15 mouse cellular contexts compared by ENCODE assay signal in the genomic region with DNA sequence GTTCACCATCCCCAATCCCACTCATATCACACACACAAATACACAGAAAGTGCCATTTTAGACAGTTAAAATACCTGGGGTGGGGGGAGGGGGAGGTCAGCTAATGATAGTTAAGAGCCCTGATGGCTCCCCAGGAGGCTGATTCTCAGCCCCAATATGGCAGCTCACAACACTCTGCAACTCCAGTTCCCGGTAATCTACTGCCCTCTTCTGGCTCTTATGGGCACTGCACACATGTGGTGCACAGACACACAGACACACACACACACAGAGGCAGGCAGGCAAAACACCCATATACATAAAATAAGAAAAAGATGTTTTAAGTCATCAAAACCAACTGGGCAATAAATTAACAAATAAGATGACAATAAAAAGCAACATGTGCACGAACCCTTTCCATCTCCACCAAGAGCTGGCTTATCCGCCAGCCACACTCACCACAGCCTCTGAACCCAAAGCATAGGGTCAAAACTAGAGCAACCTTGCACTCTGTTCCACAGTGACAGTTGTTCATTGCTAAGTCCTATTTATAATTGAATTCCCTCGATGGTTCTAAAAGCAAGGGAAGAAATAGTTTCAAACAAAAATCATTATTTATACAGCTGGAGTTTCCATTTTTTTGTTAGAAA. TPM values are rescaled to one million over a fixed set of nuclear protein-coding genes. Genes with fewer than 3 reads are reported as not detected.
DNase-seq lines count a peak whose midpoint lies in the region; ATAC-seq and TF ChIP-seq lines count a peak whose summit lies in the region.
"Had no signal": no experiment of that assay in that cellular context is flagged by ENCODE, and none has a peak within 500 bp of the region (broad histone marks: within the 10 kb centered on the region; RNA-seq: fewer than 3 reads in every experiment).

No protein-coding gene starts in this region.

- no peak overlapping the region for H3K9ac ChIP-seq in liver, adult 2 months (ENCODE audit: low read depth, low read length)
- H3K9ac ChIP-seq in liver, embryonic 11.5 days (ENCODE audit: low read depth, low read length), result no peak overlapping the region
- H3K9ac ChIP-seq: hindbrain, embryonic 14.5 days; liver, embryonic 13.5 days; midbrain, embryonic 12.5 days had no signal

- no peak for ATAC-seq in liver, embryonic 11.5 days (replicated peaks; ENCODE audit: low FRiP score)

- H3K27me3 ChIP-seq in heart, embryonic 10.5 days (ENCODE audit: insufficient read depth, poor library complexity, severe bottlenecking), result no peaks in the 10 kb centered on the region
- no peaks in the 10 kb centered on the region for H3K27me3 ChIP-seq in liver, adult 2 months (ENCODE audit: control insufficient read depth, insufficient read depth, low read length)
- H3K27me3 ChIP-seq in liver, embryonic 11.5 days (replicated peaks; ENCODE audit: control insufficient read depth, insufficient read depth, low read length), result no peaks in the 10 kb centered on the region
- H3K27me3 ChIP-seq: liver, embryonic 13.5 days; midbrain, embryonic 12.5 days had no signal

- peaks cover 46% of the 10 kb centered on the region for H3K79me2 ChIP-seq in liver, adult 2 months (ENCODE audit: control insufficient read depth, insufficient read depth, low read length)

- H3K27ac ChIP-seq in heart, embryonic 10.5 days, result no peak overlapping the region
- no peak overlapping the region for H3K27ac ChIP-seq in liver, adult 2 months (replicated peaks; ENCODE audit: insufficient read depth, low read depth, low read length)
- H3K27ac ChIP-seq in liver, embryonic 11.5 days (ENCODE audit: low read depth, low read length), result no peak overlapping the region
- H3K27ac ChIP-seq: hindbrain, embryonic 14.5 days; liver, embryonic 13.5 days; midbrain, embryonic 12.5 days had no signal

- no peak overlapping the region for H3K4me2 ChIP-seq in liver, embryonic 11.5 days
- H3K4me2 ChIP-seq: hindbrain, embryonic 14.5 days; liver, embryonic 13.5 days; midbrain, embryonic 12.5 days had no signal

- DNase-seq in heart, adult 9 months (ENCODE audit: low spot score in 2 of 2), result peak; percentile 24 to 34
- DNase-seq in heart, embryonic 10.5 days (ENCODE audit: low spot score), result no peak
- no peak for DNase-seq in liver, adult 2 months (ENCODE audit: extremely low read depth, low read depth, low spot score)
- no peak for DNase-seq in liver, embryonic 11.5 days (ENCODE audit: low spot score)
- peak; percentile 54 for DNase-seq in ES-CJ7 (ENCODE audit: low read depth, low spot score)
- DNase-seq in brain, embryonic 14.5 days (ENCODE audit: low read depth), result no peak
- DNase-seq in left cerebral cortex, postnatal 14 days (ENCODE audit: low spot score in 2 of 2), result no peak
- DNase-seq: adrenal gland, adult 2 months; cerebellum, adult 18-20 months; gastrocnemius, postnatal 14 days; layer of hippocampus, adult 9-11 months; liver, embryonic 13.5 days; lung, postnatal 4 days had no signal

- peaks cover 40% of the 10 kb centered on the region for H3K36me3 ChIP-seq in heart, embryonic 10.5 days
- H3K36me3 ChIP-seq in liver, adult 2 months (ENCODE audit: control insufficient read depth, insufficient read depth, low read length), result no peaks in the 10 kb centered on the region
- no peaks in the 10 kb centered on the region; the same call in 1 of the 2 replicates for H3K36me3 ChIP-seq in liver, embryonic 11.5 days (ENCODE audit: control insufficient read depth, insufficient read depth, low read length)

- TF ChIP-seq CTCF in liver, adult 2 months (IDR thresholded peaks at IDR 0.05; ENCODE audit: low read depth, low read length), result peak; percentile 23; the same call in 1 of the 2 replicates
- TF ChIP-seq CTCF in brain, embryonic 14.5 days (IDR thresholded peaks at IDR 0.05; ENCODE audit: borderline replicate concordance, extremely low read depth, insufficient read depth, insufficient read length), result peak; percentile 10; the same call in 1 of the 2 replicates

- peaks cover 31% of the 10 kb centered on the region; the same call in 1 of the 2 replicates for H3K4me1 ChIP-seq in heart, embryonic 10.5 days
- H3K4me1 ChIP-seq in liver, adult 2 months (ENCODE audit: control insufficient read depth, insufficient read depth, low read length), result no peaks in the 10 kb centered on the region; the same call in 1 of the 2 replicates
- peaks cover 7% of the 10 kb centered on the region; the same call in 1 of the 2 replicates for H3K4me1 ChIP-seq in liver, embryonic 11.5 days (replicated peaks; ENCODE audit: control insufficient read depth, insufficient read depth, low read length)
- H3K4me1 ChIP-seq: midbrain, embryonic 12.5 days had no signal

- TF ChIP-seq POLR2A in liver, adult 2 months (IDR thresholded peaks at IDR 0.05; ENCODE audit: extremely low read depth, insufficient read depth, low read length), result no peak
- no peak for TF ChIP-seq POLR2A in brain, embryonic 14.5 days (IDR thresholded peaks at IDR 0.05; ENCODE audit: borderline replicate concordance, extremely low read depth, insufficient read depth, insufficient read length, poor library complexity, severe bottlenecking)

- intact Hi-C loops in left cerebral cortex, postnatal 14 days (cut with DNase I), result no loop called here

- WGBS in heart, embryonic 10.5 days, result 92% methylated on average over 4 of the region's 4 CpGs
- 96% methylated on average over 4 of the region's 4 CpGs for WGBS in liver, adult 2 months
- WGBS in liver, embryonic 11.5 days, result 96% methylated on average over 4 of the region's 4 CpGs

- no peak overlapping the region for H3K4me3 ChIP-seq in heart, embryonic 10.5 days
- no peak overlapping the region for H3K4me3 ChIP-seq in liver, adult 2 months (ENCODE audit: insufficient read depth, low read depth, low read length)
- H3K4me3 ChIP-seq in liver, embryonic 11.5 days (ENCODE audit: low read depth, low read length), result no peak overlapping the region
- H3K4me3 ChIP-seq: liver, embryonic 13.5 days; midbrain, embryonic 12.5 days had no signal

- H3K9me3 ChIP-seq in heart, embryonic 10.5 days, result no peaks in the 10 kb centered on the region
- H3K9me3 ChIP-seq in liver, embryonic 11.5 days (ENCODE audit: control insufficient read depth, low read length), result peaks cover 3% of the 10 kb centered on the region; the same call in 1 of the 2 replicates
- H3K9me3 ChIP-seq: liver, embryonic 13.5 days had no signal

RNA-seq across cellular contexts. Expression of a gene that starts 32.3 kb away (rescaled TPM):
- 13.2 and 15.6 TPM in 2 replicates for polyA plus RNA-seq in heart, embryonic 10.5 days (2016; fragmentation: Nextera tagmentation; extraction: Ambion mirVana)
- 1.7 TPM in 2 replicates for total RNA-seq in liver, adult 2 months (2014; rRNA removed)
- 1.9 TPM in 2 replicates for polyA plus RNA-seq in liver, adult 2 months (2012; rRNA removed)
- polyA plus RNA-seq in liver, embryonic 11.5 days (2014; fragmentation: Nextera tagmentation; extraction: Ambion mirVana), result 13.5 and 13.7 TPM in 2 replicates
- 14.0 and 16.6 TPM in 2 replicates for polyA plus RNA-seq in brain, embryonic 14.5 days (2012; rRNA removed)
- total RNA-seq in left cerebral cortex, postnatal 14 days (2021), result 10 to 100 TPM; 18.7 to 19.2 TPM

Comparison
In these comparisons a context has a peak if more than half of its experiments do, and no peak if none do; other contexts are left out.
1. DNase-seq: peak in heart, adult 9 months (2 of 2) and ES-CJ7 (single experiment); none in heart, embryonic 10.5 days (single experiment), liver, adult 2 months (single experiment), liver, embryonic 11.5 days (single experiment), brain, embryonic 14.5 days (single experiment) and left cerebral cortex, postnatal 14 days (0 of 2).